Mouse (Mus musculus) lung, postnatal 0 days (tissue): ENCODE data around the gene Zim1. TPM values are rescaled to one million over a fixed set of nuclear protein-coding genes. Genes with fewer than 3 reads are reported as not detected.

Source experiments
- ATAC-seq: fragments of 200-750 bp; cut with Nextera tagmentation; 2 replicates; pipeline ENCODE4 v1.8.0; 2017; ENCODE audit warnings: moderate library complexity
- DNase-seq: peaks from one replicate; pipeline ENCODE4 v3.0.0-alpha.2; 2016; ENCODE audit warnings: low spot score
- H3K27ac ChIP-seq: fragments of 300-500 bp; sonication (generic); 2 replicates; pipeline ENCODE4 v1.5.1; 2014; ENCODE audit warnings: antibody characterized with exemption, mild to moderate bottlenecking, low read length, mixed read lengths
- H3K27me3 ChIP-seq: fragments of 300-500 bp; sonication (generic); replicated peaks from 2 replicates; pipeline ENCODE4 v1.6.1; 2014; ENCODE audit warnings: low read length, mixed read lengths; ENCODE audit not compliant: insufficient read depth
- H3K36me3 ChIP-seq: fragments of 300-500 bp; sonication (generic); 2 replicates; pipeline ENCODE4 v1.6.1; 2014; ENCODE audit warnings: low read length, mixed read lengths; ENCODE audit not compliant: insufficient read depth
- H3K4me1 ChIP-seq: fragments of 300-500 bp; sonication (generic); 2 replicates; pipeline ENCODE4 v1.6.1; 2014; ENCODE audit warnings: antibody characterized with exemption, low read depth, low read length, mixed read lengths; ENCODE audit not compliant: insufficient read depth
- H3K4me2 ChIP-seq: fragments of 300-500 bp; sonication (generic); replicated peaks from 2 replicates; pipeline ENCODE4 v1.6.1; 2014; ENCODE audit warnings: low read depth, mild to moderate bottlenecking, low read length, moderate library complexity, mixed read lengths
- H3K4me3 ChIP-seq: fragments of 300-500 bp; sonication (generic); 2 replicates; pipeline ENCODE4 v1.5.1; 2014; ENCODE audit warnings: low read depth, low read length
- H3K9ac ChIP-seq: fragments of 300-500 bp; sonication (generic); replicated peaks from 2 replicates; pipeline ENCODE4 v1.6.1; 2014; ENCODE audit warnings: low read depth, mild to moderate bottlenecking
- H3K9me3 ChIP-seq: fragments of 300-500 bp; sonication (generic); 2 replicates; pipeline ENCODE4 v1.6.1; 2016; ENCODE audit warnings: low read length, mixed read lengths
- CTCF ChIP-seq: IDR thresholded peaks from 2 replicates; pipeline ENCODE4 v1.5.1; 2016; ENCODE audit warnings: antibody characterized with exemption, mild to moderate bottlenecking
- EP300 ChIP-seq: IDR thresholded peaks from 2 replicates; pipeline ENCODE4 v1.6.1; 2016; ENCODE audit warnings: antibody characterized with exemption, mild to moderate bottlenecking, control low read depth
- WGBS: fragments of 180-500 bp; shearing (Covaris S2); extraction: QIAGEN DNeasy Blood & Tissue Kit; methylation state at CpG from one replicate; pipeline ENCODE4 v1.1.7; 2014; 5-methylcytosine and 5-hydroxymethylcytosine counted together
- polyA plus RNA-seq: library from polyadenylated mRNA; unstranded; fragments of >200 nt; fragmentation: Nextera tagmentation; extraction: Ambion mirVana; gene quantifications from 2 replicates; pipeline ENCODE4 v1.2.1, GENCODE M21; 2015

The Zim1 gene
- polyA plus RNA-seq, 1 experiment from 2014 or later = 1.6 TPM

GRCm38 (mm10) chr7:6659605-6660004 lies 36.6 kb downstream of the Zim1 start:
- no peaks in the 10 kb centered on the region for H3K4me1 ChIP-seq
- H3K36me3 ChIP-seq = no peaks in the 10 kb centered on the region
- no peak for TF ChIP-seq EP300
- TF ChIP-seq CTCF = peak; percentile 79
- no peaks in the 10 kb centered on the region for H3K9me3 ChIP-seq
- ATAC-seq (no peak), DNase-seq (peak; percentile 51)
- H3K4me2 ChIP-seq = no peak overlapping the region
- WGBS = 10% methylated on average over 2 of the region's 2 CpGs
- H3K9ac ChIP-seq = no peak overlapping the region
- H3K27ac ChIP-seq = no peak overlapping the region
- H3K27me3 ChIP-seq = no peaks in the 10 kb centered on the region
- no peak overlapping the region for H3K4me3 ChIP-seq

GRCm38 (mm10) chr7:6658606-6659005 lies 37.6 kb downstream of the Zim1 start:
- Histone ChIP-seq H3K27ac (no peak overlapping the region), H3K27me3 (no peaks in the 10 kb centered on the region), H3K9me3 (no peaks in the 10 kb centered on the region), H3K4me1 (no peaks in the 10 kb centered on the region), H3K36me3 (no peaks in the 10 kb centered on the region), H3K9ac (no peak overlapping the region), H3K4me2 (no peak overlapping the region), H3K4me3 (no peak overlapping the region)
- 94% methylated on average over 7 of the region's 7 CpGs for WGBS
- ATAC-seq = no peak
- DNase-seq = no peak
- TF ChIP-seq CTCF (no peak), EP300 (no peak)

GRCm38 (mm10) chr7:6652151-6652550 lies 44.1 kb downstream of the Zim1 start:
- no peak for DNase-seq
- no peak overlapping the region for H3K4me2 ChIP-seq
- H3K4me3 ChIP-seq = no peak overlapping the region
- no peaks in the 10 kb centered on the region for H3K9me3 ChIP-seq
- WGBS = 61% methylated on average over 5 of the region's 5 CpGs
- no peak overlapping the region for H3K27ac ChIP-seq
- H3K36me3 ChIP-seq = no peaks in the 10 kb centered on the region
- H3K27me3 ChIP-seq = no peaks in the 10 kb centered on the region
- H3K4me1 ChIP-seq = no peaks in the 10 kb centered on the region
- TF ChIP-seq EP300 = no peak
- no peak overlapping the region for H3K9ac ChIP-seq
- no peak for ATAC-seq

- H3K27ac ChIP-seq = no peak overlapping the region
- ATAC-seq (no peak), DNase-seq (no peak)
- TF ChIP-seq EP300 (no peak), CTCF (no peak)
- no peaks in the 10 kb centered on the region for H3K4me1 ChIP-seq
- no peaks in the 10 kb centered on the region for H3K9me3 ChIP-seq
- no peak overlapping the region for H3K4me3 ChIP-seq
- H3K36me3 ChIP-seq = no peaks in the 10 kb centered on the region
- H3K4me2 ChIP-seq = no peak overlapping the region
- WGBS = 57% methylated on average over 7 of the region's 7 CpGs
- no peak overlapping the region for H3K9ac ChIP-seq
- no peaks in the 10 kb centered on the region for H3K27me3 ChIP-seq
These were observed 45.0 kb downstream of the Zim1 start for GRCm38 (mm10) chr7:6651221-6651620.

- no peaks in the 10 kb centered on the region for H3K4me1 ChIP-seq
- DNase-seq = no peak
- TF ChIP-seq EP300 = no peak
- TF ChIP-seq CTCF = no peak
- no peak for ATAC-seq
- no peak overlapping the region for H3K9ac ChIP-seq
- 87% methylated on average over 9 of the region's 9 CpGs for WGBS
- H3K27me3 ChIP-seq = no peaks in the 10 kb centered on the region
- H3K9me3 ChIP-seq = no peaks in the 10 kb centered on the region
- H3K27ac ChIP-seq = no peak overlapping the region
- no peak overlapping the region for H3K4me2 ChIP-seq
- no peaks in the 10 kb centered on the region for H3K36me3 ChIP-seq
- H3K4me3 ChIP-seq = no peak overlapping the region
These were observed 45.7 kb downstream of the Zim1 start for GRCm38 (mm10) chr7:6650526-6650925.

- WGBS = 88% methylated on average over 3 of the region's 3 CpGs
- Histone ChIP-seq H3K36me3 (no peaks in the 10 kb centered on the region), H3K4me2 (no peak overlapping the region), H3K4me3 (no peak overlapping the region), H3K27me3 (no peaks in the 10 kb centered on the region), H3K9ac (no peak overlapping the region), H3K4me1 (no peaks in the 10 kb centered on the region), H3K27ac (no peak overlapping the region), H3K9me3 (no peaks in the 10 kb centered on the region)
- ATAC-seq (no peak), DNase-seq (no peak)
- TF ChIP-seq EP300 (no peak), CTCF (no peak)
These were observed 50.4 kb downstream of the Zim1 start for GRCm38 (mm10) chr7:6645821-6646220.

- Histone ChIP-seq H3K27ac (no peak overlapping the region), H3K9me3 (no peaks in the 10 kb centered on the region), H3K4me2 (no peak overlapping the region), H3K27me3 (no peaks in the 10 kb centered on the region), H3K36me3 (no peaks in the 10 kb centered on the region), H3K9ac (no peak overlapping the region), H3K4me3 (no peak overlapping the region), H3K4me1 (no peaks in the 10 kb centered on the region)
- TF ChIP-seq CTCF (no peak), EP300 (no peak)
- DNase-seq (no peak), ATAC-seq (no peak)
- WGBS = 91% methylated on average over 4 of the region's 4 CpGs
These were observed 58.2 kb downstream of the Zim1 start for GRCm38 (mm10) chr7:6638076-6638475.
